Mouse (Mus musculus) Muller cell, postnatal 12 days (primary cell): Measurements from ENCODE around the gene Rora.

Source experiments
- DNase-seq: peaks from one replicate; pipeline ENCODE4 v3.0.0-alpha.2; 2015; ENCODE audit errors: inconsistent ontology term

The Rora gene

DNA sequence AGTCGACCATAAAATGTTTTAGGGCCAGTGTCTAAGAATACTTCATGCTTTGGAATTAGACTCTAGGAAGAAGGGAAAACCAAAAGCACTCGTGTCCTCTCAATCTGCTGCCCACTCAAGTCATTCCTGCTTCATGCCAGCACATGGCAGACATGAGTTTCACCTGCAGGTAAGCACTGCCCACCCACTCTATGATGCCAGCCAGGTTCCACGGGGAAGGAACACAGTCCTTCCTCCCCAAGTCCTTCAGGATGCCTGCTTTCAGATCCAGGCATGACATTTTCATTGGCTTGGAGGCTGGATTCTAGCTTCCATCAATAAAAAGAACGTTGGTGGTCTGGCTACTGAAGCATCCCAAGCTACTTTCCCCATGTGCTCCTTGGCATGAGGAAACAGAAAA, 166.4 kb downstream of the Rora start:
- no peak for DNase-seq

DNA sequence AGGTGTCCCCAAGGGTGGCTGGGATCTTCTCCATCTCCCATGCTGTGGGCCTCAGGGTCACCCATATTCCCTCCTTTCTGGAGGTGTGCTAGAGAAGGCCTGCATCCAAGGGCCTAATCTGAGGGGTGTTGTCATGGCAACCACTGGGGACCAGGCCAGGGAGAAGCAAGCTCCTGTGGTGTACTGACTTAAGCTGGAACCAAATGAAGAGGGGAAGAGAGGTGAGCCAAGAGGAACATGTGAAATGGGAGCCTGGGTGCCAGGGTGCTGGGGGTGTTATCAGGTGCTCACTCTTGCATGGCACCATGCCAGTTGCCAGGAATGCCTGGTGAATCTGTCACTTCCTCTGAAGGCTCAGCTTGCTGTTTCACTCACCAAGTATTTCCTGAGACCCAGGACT, 166.9 kb downstream of the Rora start:
- peak; percentile 32 for DNase-seq

DNA sequence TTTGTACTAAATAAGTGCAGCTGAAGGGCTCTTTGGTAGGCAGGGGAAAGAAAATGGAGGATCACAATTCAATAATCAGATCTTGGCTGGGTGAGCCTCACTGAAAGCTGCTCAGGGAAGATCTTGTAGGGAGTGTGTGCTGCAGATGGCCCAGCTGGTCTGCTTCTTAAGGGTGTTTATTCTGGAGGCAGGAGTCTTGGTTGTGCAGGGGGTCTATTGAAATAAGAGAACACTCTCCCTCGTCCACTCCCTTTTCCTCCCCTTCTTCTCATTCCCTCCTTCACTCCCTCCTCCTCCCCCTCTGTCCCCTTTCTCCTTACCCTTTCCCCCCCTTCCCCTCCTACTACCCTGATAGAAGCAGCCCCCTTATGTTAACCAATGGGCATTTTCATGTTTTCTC, 167.8 kb downstream of the Rora start:
- DNase-seq: no peak

DNA sequence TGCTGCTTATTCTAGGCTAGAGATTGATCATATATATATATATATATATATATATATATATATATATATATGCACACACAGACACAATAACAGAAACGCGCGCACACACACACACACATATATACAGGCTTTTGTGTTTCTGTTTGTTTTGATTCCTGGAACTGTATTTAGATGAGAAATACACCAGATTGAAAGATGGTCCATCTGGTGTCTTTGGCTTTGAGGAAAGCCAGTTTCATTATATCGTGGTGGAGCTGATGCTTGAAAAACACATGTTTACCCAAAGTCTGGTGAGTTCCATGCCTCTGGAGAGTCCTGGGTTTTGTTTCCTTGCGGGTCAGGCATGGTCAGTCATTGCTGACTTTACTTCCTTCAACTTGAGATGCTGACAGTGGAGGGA, 169.7 kb downstream of the Rora start:
- no peak for DNase-seq

DNA sequence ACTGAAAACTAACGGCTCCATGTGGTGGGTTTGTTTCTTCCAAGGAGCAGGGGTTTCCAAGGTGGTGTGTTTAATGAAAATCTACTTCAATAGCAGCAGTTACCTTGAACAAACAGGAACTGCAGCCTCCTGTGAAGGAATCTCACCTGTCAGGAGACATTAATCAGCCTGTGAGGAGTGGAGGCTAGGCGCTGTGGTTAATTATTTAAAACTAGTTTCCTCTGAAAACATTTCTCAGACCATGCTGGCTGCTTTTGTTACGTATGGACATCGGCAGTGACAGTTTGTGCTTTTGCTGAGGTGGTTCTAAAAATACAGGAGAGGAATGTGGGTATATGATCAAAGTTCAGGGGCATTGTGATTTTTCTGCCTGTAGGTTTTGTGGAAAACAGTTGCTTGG, 171.5 kb downstream of the Rora start:
- no peak for DNase-seq

DNA sequence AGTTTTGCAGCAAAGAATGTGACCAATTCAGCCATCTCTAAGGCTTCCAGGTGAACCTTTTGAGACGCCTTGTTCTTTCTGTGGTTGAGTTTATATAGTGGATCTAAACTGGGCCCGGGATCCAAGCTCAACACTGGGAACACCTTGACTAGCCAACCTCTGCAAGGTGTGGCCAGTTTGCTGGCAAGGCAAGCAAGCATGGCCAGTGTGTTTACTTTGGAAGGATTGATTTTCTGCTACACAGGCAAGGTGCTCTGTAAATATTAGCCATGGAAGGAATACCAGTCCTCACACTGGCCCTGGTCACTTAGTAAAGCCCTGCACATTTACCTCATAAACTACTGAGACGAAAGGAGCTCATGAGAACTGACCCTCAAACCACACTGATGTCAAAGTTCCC, 172.3 kb downstream of the Rora start:
- no peak for DNase-seq

DNA sequence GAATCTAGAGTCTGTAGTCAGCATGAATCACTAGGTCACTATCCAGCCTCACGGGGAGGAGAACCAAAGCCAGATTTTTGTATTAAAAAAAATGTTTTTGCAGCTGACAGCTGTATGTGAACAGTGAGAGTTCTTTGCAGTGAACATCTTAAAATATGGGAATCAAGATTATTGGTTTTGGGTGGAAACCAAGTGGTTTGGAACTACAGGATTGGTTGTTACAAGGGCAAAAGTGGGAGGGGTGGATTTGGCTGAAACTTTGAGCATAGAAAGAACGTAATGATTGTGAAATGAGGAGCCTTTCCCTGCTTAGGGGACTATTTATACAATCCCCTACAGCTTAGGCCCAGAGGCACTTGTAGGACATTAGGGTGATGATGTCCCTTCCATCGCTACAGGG, 173.9 kb downstream of the Rora start:
- no peak for DNase-seq

DNA sequence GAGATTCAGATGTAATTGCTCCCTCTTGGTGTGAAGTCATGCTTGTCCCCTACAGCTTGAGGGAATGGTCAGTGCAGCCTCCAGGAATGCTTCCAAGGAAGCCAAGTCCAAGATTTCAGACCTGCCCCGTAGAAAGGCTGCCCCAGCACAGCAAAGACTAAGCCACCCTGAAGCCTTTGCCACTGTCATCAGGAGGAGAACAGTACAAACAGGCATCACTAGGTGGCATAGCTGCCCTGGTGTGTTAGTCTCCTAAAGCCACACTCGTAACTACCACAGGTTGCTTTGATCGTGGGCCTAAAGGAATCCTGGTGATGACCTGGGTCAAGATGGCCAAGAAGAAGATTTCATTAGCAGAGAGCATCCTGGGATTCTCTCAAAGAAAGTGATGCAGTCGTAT, 176.3 kb downstream of the Rora start:
- no peak for DNase-seq

DNA sequence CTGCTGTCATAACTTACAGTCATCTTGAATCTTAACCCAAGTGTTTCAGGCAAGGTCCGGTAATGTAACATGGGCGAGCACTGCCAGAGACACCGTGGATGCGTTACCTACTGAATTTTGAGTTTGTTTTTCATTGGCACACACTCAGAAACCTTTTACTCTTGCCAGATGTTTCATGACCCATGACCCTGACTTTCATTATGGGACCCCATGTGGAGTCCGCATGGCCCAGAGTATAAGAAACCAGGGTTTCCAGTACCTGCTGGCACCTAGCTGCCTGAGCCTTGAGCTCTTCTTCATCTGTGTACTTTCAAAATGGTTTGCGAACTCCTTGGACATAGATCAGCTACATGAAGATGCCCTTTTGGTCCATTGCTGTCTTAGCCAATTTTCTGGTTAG, 179.7 kb downstream of the Rora start:
- DNase-seq: no peak

DNA sequence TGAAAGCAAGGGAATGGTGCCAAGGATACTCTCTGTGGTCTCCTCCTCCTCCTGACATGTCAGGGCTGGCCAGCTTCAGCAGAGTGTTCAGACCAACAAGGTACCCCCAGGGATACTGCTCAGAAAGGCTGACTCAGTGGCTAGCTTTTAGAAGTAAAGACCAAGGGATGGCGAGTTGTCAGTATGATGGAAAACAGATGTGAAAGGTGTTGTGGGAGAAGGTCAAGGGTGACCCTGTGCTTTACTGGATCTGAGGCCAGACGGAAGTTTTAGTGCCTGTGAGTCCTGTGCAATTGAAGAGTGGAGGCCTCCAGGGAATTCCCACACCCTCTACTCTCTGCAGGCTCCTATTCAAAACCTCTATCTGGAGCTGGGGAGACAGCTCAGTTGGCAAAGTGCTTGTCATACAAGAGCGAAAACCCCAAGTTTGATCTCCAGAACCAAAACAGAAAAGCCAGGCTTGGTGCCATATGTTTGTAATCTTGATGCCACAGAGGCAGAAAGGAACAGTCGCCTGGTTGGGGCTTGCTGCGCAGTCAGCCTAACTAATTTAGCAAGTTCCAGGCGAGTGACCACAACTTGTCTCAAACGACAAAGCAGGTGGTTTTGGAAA, 181.6 kb downstream of the Rora start:
- DNase-seq: no peak

DNA sequence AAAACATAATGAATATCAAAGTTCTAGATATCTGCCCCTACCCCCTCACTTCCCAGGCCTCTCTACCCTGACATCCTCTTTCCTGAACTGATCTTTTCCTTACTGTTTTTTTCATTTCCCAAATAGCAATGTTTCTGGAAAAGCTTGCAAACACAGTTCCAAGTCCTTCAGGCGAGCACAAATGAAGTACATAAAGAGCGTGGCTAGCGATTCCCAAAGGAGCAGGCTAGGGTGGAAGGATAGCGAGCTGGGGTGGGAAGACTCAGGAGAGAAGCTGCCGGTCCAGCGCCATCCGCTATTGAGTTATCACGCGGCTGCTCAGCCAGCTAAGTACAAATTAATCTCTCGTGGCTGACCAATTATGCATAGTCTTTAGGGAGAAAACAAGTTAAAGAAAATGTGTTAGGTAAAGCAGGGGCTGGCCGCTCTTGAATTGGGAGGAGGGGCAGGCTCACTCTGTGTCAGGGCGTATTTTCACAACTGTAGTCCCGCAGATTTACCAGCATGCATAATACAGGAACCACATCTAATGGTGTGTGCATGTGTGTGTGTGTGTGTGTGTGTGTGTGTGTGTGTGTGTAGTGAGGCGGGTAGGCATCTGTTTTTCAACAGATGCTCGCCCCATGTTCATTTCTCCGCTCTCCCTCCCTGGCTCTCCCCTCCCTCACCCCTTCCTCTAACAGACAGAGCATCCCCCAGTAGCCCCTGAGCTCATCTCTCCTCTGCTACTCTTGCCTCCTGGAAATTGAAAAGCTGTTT, 188.7 kb downstream of the Rora start:
- no peak for DNase-seq

DNA sequence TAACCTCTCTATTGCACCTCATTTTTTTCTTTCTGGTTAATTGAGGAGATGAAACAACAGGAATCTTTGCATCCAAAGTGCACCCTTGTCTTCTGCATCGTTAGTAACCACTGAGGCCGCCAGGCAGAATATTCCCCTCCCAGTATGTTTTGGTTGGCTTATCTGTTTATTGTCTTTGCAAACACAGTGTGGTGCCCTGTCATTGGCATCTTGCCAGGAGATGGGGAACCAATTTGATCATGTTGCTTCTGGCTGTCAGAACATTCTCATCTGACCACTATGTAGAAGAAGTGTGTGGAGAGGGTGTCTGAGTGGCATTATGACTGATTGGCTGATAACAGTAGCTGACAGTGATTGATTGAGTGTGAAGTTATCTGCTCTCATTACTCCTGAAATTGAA, 192.0 kb downstream of the Rora start:
- DNase-seq: no peak

DNA sequence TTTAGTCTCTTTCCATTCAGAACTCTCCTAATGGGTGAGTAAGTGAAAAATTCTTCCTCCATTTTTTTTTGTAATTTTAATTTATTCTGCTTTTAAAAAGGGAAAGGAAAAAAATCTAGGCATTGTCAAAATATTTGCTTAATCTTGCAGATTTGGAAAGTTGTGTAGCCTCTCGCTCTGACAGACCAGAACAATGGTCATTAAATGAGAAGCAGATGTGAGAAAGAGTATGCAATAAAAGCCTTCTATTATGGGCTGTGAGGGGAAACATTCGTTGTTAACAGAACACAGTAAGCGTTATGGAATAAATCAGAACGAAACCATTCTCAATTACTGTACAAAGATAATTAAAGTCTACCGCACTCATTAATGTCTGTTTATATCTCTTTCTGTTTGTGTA, 196.7 kb downstream of the Rora start:
- peak; percentile 78 for DNase-seq

DNA sequence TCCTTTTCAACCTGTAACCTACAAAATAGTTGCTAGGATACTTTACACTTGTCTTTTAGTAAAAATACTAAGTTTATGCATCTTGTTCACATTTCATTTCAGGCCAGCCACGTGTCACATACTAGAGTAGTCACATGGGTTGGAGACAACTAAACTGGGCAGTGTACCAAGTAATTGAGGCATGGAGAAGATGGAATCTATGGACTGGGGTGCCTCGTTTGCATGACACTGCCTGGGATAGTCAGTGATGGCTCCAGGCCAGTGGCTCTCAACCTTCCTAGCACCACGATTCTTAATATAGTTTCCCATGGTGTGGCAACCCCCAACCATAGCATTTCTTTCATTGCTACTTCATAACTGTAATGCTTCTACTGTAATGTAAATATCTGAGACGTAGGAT, 198.6 kb downstream of the Rora start:
- no peak for DNase-seq

DNA sequence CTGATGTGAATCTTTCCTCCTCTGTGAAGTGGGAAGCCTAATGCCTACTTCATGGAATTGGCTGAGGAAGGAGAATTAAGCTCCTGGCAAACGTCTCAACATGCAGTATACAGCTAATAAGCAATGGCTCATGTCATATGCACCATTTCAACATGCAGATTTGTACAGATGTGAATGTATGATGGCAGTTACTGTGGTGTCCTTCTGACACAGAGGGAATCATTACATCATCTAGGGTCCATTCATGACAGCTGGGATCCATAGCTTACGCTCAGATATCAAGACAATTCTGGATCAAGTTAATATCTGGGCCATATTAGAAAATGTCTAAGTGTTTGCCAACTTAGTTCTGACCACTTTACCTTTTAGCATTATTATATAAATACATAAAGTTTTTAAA, 199.3 kb downstream of the Rora start:
- no peak for DNase-seq

DNA sequence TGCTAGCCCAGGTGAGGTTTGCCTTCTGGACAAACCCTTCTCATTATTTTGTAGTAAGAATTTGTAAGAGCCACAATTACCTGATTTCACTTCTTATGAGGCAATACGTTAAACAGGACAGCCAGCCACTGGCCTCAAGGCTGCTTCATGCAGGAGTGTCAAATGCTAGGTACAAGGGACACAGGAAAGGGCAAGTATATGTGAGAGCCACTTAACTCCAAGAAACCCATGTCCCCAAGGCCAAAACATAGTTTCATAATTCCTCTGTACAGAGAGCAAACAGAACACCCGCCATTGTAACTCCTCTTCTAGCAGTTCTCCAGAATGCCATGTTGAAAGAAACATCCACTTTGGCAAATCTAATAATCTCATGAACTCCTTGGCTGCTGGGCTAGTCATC, 205.9 kb downstream of the Rora start:
- DNase-seq: no peak

DNA sequence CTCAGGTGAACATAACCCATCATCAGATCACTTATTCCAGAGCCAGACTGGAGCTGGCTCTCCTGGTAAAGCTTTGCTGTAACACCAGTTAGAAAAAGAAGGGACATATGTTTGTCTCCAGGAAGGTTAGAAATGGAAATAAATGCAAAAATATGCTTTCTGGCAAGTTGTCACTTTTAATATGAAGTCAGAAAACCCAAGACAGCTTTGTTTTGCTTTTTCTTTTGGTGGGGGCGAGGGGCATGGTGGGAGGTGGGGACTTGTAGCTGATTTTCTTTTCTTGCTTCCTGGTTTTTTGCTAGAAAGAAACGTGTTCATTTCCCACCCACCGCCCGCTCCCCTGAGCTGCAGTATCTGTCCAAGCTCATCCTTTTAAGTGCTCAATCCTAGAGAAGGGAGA, 212.7 kb downstream of the Rora start:
- no peak for DNase-seq

DNA sequence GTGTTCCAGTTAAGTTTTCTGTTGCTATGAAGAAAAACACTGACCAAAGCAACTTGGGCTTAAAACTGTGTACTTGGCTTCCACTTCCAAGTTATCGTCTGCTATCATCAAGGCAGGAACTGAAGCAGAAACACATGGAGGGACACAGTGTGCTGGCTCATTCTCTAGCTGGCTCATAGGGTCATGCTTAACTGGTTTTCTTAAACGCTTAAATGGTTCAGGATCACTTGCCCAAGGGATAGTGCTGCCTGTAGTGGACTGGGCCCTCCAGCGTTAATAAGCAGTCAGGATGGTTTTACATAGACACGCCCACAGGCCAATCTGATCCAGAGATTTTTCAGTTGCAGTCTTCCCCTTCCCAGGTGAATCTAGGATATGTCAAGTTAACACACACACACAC, 220.3 kb downstream of the Rora start:
- DNase-seq: no peak

DNA sequence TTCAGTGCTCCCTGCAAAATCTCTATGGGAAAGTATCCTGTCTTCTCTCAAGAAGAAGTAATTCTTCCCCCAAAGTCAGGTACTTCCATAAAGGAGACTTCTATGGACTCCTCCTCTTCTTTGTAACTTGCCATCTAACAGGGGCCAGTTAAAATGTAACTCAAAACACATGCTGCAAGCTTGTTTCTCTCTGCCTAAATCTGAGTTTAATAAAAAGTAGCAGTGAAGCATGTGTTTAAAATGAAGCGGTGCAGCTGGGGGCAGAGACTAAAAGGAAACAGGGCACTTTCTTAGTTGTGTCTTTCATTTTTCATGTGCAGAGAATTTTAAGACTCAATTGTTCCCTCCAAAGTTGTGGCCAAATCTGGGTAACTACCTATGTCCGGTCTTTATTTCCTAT, 221.0 kb downstream of the Rora start:
- no peak for DNase-seq

DNA sequence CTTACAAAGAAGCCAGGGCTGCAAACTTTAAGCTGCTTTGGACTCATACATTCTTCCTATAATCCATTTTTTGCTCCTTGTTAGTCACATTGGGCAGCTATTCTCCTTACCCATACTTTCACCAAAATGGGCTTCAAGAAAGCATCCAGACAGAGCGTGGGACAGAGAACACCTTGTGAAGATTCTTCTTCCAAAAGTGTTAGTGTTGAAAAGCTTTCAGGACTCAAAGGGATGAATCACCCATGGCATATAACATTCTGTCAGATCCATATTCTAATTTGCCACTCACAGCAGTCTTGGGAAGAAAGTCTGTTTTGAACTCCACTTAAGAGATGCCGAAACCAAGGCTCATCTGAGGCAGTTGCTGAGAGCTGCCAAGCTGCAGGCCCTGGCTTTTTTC, 222.2 kb downstream of the Rora start:
- no peak for DNase-seq

DNA sequence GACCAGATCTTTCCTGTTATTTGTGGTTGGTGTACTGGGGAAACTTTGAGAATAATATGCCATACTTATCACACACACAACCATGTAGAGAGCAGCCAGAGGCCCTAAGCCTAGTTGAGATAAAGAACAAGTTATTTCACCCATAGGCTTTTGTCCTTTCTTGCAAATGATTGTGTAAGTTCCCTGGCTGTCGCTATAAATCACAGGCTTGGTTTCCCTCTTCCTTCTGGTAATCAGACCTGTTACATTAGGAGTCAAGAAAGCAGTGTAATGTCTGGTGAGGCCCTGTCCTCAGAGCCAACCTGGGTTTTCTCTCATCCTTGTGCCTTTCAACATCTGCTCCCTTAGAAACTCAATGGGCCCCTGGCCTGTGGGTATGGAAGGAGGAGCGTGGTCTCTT, 222.7 kb downstream of the Rora start:
- no peak for DNase-seq

DNA sequence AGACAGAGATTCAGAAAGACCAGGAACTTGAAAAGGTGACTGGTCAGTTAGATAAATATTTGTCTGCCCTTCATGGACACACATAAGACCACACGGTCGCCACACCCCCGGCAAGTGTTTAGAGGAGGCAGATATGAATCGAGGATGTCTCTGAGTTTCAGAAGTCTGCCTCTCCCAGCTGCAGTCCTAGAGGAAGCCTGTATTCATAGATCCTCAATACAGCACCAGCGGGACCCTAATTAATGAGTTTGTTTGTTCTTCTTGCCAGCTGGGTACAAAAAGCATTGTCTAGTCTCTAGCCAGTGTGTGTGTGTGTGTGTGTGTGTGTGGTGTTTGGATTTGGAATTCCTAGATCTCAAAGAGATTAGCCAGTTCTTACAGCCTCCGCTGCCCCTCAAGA, 228.3 kb downstream of the Rora start:
- DNase-seq: peak; percentile 79

DNA sequence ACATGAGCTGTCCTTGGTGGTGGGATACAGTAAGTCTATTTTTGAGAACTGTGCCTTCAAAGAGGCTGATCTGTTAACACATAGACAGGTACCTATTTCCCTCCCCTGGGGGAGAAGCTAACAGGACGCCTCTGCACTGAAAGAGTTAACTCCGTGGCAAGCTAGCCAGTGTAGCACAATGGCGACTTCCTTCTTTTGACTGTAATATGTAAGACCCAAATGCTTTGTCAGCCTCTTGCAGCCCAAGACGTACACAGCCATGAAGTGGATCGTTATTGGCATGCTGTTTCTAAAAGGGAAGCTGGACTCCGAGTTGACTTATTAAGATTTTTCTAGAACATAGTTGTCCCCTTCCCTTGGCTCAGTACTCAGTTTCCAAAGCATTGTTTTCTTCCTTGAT, 229.4 kb downstream of the Rora start:
- no peak for DNase-seq

DNA sequence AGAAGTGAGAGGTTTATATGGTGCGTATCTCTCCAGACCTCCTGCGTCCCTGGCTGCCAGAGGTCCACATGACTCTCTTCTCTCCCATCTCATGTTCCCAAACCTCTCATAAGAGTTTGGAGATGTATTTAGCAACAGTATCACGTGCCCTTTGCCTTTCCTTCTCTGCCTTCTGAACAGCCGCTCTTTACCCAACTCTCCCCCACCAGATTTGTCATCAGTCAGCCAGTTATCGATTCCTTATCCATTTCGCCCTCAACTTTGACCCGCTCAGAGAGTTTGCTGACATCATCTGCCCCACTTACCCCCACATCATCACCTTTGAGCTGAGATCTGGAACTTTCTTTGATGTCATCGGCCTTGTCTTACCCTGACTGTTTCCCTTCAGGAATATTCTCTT, 230.1 kb downstream of the Rora start:
- DNase-seq: no peak
